Mouse (Mus musculus) forebrain, embryonic 12.5 days (tissue): ENCODE results near the gene Tlr9. TPM values are rescaled to one million over a fixed set of nuclear protein-coding genes. Genes with fewer than 3 reads are reported as not detected.

Experiments used
- ATAC-seq: fragments of 200-750 bp; cut with Nextera tagmentation; 2 replicates; pipeline ENCODE4 v1.8.0; 2017; ENCODE audit warnings: moderate TSS enrichment; ENCODE audit not compliant: low FRiP score
- H3K27ac ChIP-seq: fragments of 300-500 bp; sonication (generic); 2 replicates; pipeline ENCODE4 v1.5.1; 2016; ENCODE audit warnings: mild to moderate bottlenecking
- H3K27me3 ChIP-seq: fragments of 300-500 bp; sonication (generic); 2 replicates; pipeline ENCODE4 v1.6.1; 2016; ENCODE audit warnings: mild to moderate bottlenecking
- H3K36me3 ChIP-seq: fragments of 300-500 bp; sonication (generic); replicated peaks from 2 replicates; pipeline ENCODE4 v1.6.1; 2016; ENCODE audit warnings: mild to moderate bottlenecking
- H3K4me1 ChIP-seq: fragments of 300-500 bp; sonication (generic); 2 replicates; pipeline ENCODE4 v1.6.1; 2016
- H3K4me2 ChIP-seq: fragments of 300-500 bp; sonication (generic); 2 replicates; pipeline ENCODE4 v1.6.1; 2016; ENCODE audit warnings: mild to moderate bottlenecking, moderate library complexity
- H3K4me3 ChIP-seq: fragments of 300-500 bp; sonication (generic); replicated peaks from 2 replicates; pipeline ENCODE4 v1.5.1; 2016; ENCODE audit warnings: mild to moderate bottlenecking
- H3K9ac ChIP-seq: fragments of 300-500 bp; sonication (generic); 2 replicates; pipeline ENCODE4 v1.6.1; 2016; ENCODE audit warnings: mild to moderate bottlenecking
- H3K9me3 ChIP-seq: fragments of 300-500 bp; sonication (generic); 2 replicates; pipeline ENCODE4 v1.6.1; 2016
- WGBS: fragments of 180-500 bp; shearing (Covaris S2); methylation state at CpG from one replicate; pipeline ENCODE4 v1.1.7; 2016; 5-methylcytosine and 5-hydroxymethylcytosine counted together
- polyA plus RNA-seq: library from polyadenylated mRNA; unstranded; fragments of >200 nt; fragmentation: Nextera tagmentation; extraction: Ambion mirVana; gene quantifications from 2 replicates; pipeline ENCODE4 v1.2.1, GENCODE M21; 2016

The Tlr9 gene
- polyA plus RNA-seq, 1 experiment from 2014 or later: not detected

DNA sequence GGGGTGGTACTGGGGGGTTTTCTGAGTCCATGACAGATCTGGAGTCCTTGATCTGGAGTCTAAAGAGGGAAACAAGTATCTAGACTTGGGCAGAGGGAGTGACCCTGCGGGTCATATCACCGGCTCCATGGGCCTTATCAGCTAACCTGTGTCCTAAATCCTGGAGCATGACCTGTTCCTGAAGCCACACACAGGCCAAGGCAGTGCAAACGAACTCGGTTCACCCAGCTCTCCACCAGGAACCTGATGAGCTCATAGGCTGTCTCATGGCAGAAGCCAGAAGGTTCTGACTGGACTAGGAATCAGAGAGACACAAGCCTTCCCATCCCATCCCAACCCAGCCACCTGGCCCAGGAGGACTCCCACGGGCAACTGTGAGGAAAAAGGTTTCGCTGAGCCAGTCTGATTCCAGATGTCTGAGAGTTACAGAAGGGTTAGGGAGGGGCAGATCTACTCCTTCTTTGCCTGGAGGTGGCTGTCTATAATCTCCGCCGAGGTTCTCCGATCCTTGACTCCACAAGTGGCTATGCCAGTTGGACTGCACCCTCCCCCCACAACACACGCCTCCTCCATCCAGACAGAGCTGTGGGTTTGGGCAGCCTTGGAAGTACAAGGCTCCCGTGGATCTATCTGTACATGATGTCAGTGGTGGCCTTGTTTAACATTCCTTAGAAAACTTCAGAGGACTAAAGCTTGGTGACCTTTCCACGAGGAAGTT is 43.1 kb downstream of the Tlr9 start:
- Histone ChIP-seq H3K27ac (no peak overlapping the region), H3K4me2 (no peak overlapping the region), H3K36me3 (no peaks in the 10 kb centered on the region), H3K4me1 (peaks cover 21% of the 10 kb centered on the region), H3K9ac (no peak overlapping the region), H3K4me3 (no peak overlapping the region), H3K27me3 (no peaks in the 10 kb centered on the region), H3K9me3 (no peaks in the 10 kb centered on the region)
- no peak for ATAC-seq
- WGBS: 83% methylated on average over 12 of the region's 12 CpGs

GRCm38 (mm10) chr9:106266936-106267657 is 44.7 kb downstream of the Tlr9 start:
- no peaks in the 10 kb centered on the region for H3K9me3 ChIP-seq
- no peaks in the 10 kb centered on the region for H3K27me3 ChIP-seq
- no peak overlapping the region for H3K27ac ChIP-seq
- no peak overlapping the region for H3K4me3 ChIP-seq
- ATAC-seq: no peak
- H3K4me1 ChIP-seq: peaks cover 21% of the 10 kb centered on the region
- no peak overlapping the region for H3K4me2 ChIP-seq
- no peaks in the 10 kb centered on the region for H3K36me3 ChIP-seq
- no peak overlapping the region for H3K9ac ChIP-seq
- WGBS: 64% methylated on average over 2 of the region's 2 CpGs

GRCm38 (mm10) chr9:106268421-106268820 is 46.0 kb downstream of the Tlr9 start:
- WGBS: 53% methylated on average over 4 of the region's 4 CpGs
- no peaks in the 10 kb centered on the region for H3K9me3 ChIP-seq
- H3K27ac ChIP-seq: no peak overlapping the region
- H3K4me3 ChIP-seq: no peak overlapping the region
- H3K4me2 ChIP-seq: no peak overlapping the region
- H3K9ac ChIP-seq: no peak overlapping the region
- no peak for ATAC-seq
- H3K36me3 ChIP-seq: no peaks in the 10 kb centered on the region
- H3K4me1 ChIP-seq: peaks cover 21% of the 10 kb centered on the region
- no peaks in the 10 kb centered on the region for H3K27me3 ChIP-seq

DNA sequence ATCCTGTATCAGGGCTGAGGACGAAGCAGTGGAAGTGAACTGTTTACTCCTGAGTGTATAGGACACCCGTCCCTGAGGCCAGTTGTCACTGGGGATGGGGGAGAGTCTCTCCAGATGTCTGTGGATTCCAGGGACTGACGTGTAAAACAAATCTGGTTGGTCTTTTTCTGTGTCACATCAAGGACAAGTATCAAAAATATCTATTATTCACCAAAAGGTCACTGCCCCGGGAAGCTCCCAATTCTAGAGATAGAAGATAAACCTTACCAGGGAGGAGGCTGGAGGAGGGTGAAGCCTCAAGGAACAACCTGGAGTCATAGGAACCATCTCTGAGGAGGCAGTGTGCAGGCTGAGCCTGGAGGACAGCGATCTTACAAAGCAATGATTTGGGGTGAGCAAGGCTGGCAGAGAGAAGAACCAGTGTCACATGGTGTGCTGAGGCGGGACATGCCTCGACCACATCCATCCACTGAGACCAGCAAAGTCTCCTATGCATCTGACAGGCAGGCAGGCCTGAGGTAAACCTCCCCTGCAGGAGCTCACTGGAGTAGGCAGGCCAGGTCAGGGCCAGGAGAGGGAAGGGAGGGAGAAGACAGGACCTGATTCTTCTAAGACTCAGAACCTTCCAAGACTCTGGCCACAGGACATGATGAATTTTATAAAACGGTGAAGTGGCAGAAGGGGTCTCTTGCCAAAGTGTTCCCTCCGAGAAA is 46.8 kb downstream of the Tlr9 start:
- peaks cover 21% of the 10 kb centered on the region for H3K4me1 ChIP-seq
- no peaks in the 10 kb centered on the region for H3K9me3 ChIP-seq
- peak overlapping the region; percentile 42; the same call in 1 of the 2 replicates for H3K27ac ChIP-seq
- H3K4me3 ChIP-seq: no peak overlapping the region
- H3K36me3 ChIP-seq: no peaks in the 10 kb centered on the region
- ATAC-seq: no peak
- WGBS: 68% methylated on average over 9 of the region's 9 CpGs
- H3K9ac ChIP-seq: peak overlapping the region; percentile 36; the same call in 1 of the 2 replicates
- H3K27me3 ChIP-seq: no peaks in the 10 kb centered on the region
- no peak overlapping the region for H3K4me2 ChIP-seq

DNA sequence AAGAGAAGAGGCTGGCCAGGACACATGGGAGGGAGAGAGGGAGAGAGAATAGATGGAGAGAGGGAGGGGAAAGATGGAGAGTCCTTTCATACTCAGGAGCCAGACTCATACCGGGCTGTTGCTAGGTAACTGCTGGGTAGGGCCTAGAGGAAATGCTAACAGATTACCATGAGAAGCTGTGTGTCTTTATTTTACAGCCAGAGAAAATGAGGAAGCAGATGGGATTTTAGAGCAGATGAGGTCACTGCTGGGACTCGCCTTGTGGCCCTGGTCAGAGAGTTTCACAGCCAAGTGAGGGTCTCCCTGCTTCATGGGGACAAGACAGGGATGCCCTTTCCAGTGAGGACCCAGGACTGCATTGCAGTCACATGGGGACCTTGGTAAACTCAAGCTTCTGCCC is 47.5 kb downstream of the Tlr9 start:
- Histone ChIP-seq H3K9me3 (no peaks in the 10 kb centered on the region), H3K27me3 (no peaks in the 10 kb centered on the region), H3K27ac (peak overlapping the region; percentile 42; the same call in 1 of the 2 replicates), H3K36me3 (no peaks in the 10 kb centered on the region), H3K4me2 (no peak overlapping the region), H3K9ac (peak overlapping the region; percentile 36; the same call in 1 of the 2 replicates), H3K4me1 (peaks cover 21% of the 10 kb centered on the region), H3K4me3 (no peak overlapping the region)
- 31% methylated on average over 2 of the region's 2 CpGs for WGBS
- 0 out of 2 replicates have a peak, but pooled peaks have one; percentile 55 for ATAC-seq

GRCm38 (mm10) chr9:106270656-106271055 is 48.3 kb downstream of the Tlr9 start:
- Histone ChIP-seq H3K9ac (no peak overlapping the region), H3K27ac (no peak overlapping the region), H3K27me3 (no peaks in the 10 kb centered on the region), H3K4me3 (no peak overlapping the region), H3K4me2 (no peak overlapping the region), H3K4me1 (peaks cover 21% of the 10 kb centered on the region), H3K9me3 (no peaks in the 10 kb centered on the region), H3K36me3 (no peaks in the 10 kb centered on the region)
- WGBS: 85% methylated on average over 4 of the region's 4 CpGs
- ATAC-seq: no peak

- no peak overlapping the region for H3K9ac ChIP-seq
- 97% methylated on average over 1 of the region's 1 CpGs for WGBS
- H3K4me1 ChIP-seq: peaks cover 21% of the 10 kb centered on the region
- H3K9me3 ChIP-seq: no peaks in the 10 kb centered on the region
- H3K4me3 ChIP-seq: no peak overlapping the region
- no peaks in the 10 kb centered on the region for H3K36me3 ChIP-seq
- H3K27me3 ChIP-seq: no peaks in the 10 kb centered on the region
- no peak overlapping the region for H3K27ac ChIP-seq
- no peak overlapping the region for H3K4me2 ChIP-seq
- ATAC-seq: no peak
These were observed 49.9 kb downstream of the Tlr9 start for GRCm38 (mm10) chr9:106272288-106272687.

DNA sequence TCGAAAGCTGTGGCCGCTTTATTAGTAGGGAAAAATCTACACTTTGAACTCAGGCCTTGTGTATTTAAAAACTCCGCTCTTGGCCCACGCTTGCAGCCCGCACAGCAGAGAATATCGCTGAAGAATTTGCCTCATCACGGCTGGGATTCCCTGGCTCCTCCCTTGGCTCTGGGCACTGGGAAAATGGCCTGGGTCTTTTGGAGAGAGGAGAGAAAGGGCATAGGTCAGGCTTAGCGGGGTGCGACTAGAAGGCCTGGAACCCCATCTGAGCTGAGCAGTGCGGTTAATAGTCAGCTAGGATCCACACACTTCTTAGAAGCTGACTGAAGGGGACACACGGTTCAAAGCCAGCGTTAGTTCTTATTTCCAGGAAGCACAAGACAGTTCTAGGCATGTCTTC is 50.9 kb downstream of the Tlr9 start:
- no peak overlapping the region for H3K4me2 ChIP-seq
- peaks cover 21% of the 10 kb centered on the region for H3K4me1 ChIP-seq
- no peak overlapping the region for H3K9ac ChIP-seq
- no peak overlapping the region for H3K27ac ChIP-seq
- no peak for ATAC-seq
- no peaks in the 10 kb centered on the region for H3K9me3 ChIP-seq
- H3K4me3 ChIP-seq: no peak overlapping the region
- H3K27me3 ChIP-seq: no peaks in the 10 kb centered on the region
- no peaks in the 10 kb centered on the region for H3K36me3 ChIP-seq
- WGBS: 88% methylated on average over 12 of the region's 12 CpGs

DNA sequence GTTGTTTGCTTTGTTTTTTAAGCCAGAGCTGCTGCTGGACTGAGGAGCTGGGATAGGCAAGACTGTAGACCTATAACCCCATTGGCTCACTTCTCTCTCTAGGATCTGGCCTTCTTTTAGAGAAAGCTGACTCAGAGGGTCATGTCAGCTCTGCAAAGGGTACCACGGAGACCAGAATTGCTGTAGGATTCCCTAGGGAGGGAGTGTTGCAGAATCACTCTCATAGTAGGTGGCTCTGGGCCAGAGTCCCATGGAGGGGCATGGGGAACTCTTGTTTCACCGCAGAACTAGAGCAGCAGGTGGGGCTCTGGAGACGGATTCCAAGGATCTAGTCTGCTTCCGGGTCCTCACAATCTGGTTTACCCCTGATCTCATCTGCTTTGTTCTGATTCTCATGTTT is 51.4 kb downstream of the Tlr9 start:
- Histone ChIP-seq H3K4me2 (no peak overlapping the region), H3K9ac (no peak overlapping the region), H3K4me3 (no peak overlapping the region), H3K36me3 (no peaks in the 10 kb centered on the region), H3K4me1 (peaks cover 16% of the 10 kb centered on the region), H3K27ac (no peak overlapping the region), H3K27me3 (no peaks in the 10 kb centered on the region), H3K9me3 (no peaks in the 10 kb centered on the region)
- ATAC-seq: no peak
- 71% methylated on average over 4 of the region's 4 CpGs for WGBS

GRCm38 (mm10) chr9:106274652-106275180 is 52.3 kb downstream of the Tlr9 start:
- Histone ChIP-seq H3K4me2 (no peak overlapping the region), H3K27ac (no peak overlapping the region), H3K4me1 (peaks cover 7% of the 10 kb centered on the region), H3K4me3 (no peak overlapping the region), H3K9me3 (no peaks in the 10 kb centered on the region), H3K9ac (no peak overlapping the region), H3K27me3 (no peaks in the 10 kb centered on the region), H3K36me3 (no peaks in the 10 kb centered on the region)
- 89% methylated on average over 8 of the region's 8 CpGs for WGBS
- ATAC-seq: no peak

DNA sequence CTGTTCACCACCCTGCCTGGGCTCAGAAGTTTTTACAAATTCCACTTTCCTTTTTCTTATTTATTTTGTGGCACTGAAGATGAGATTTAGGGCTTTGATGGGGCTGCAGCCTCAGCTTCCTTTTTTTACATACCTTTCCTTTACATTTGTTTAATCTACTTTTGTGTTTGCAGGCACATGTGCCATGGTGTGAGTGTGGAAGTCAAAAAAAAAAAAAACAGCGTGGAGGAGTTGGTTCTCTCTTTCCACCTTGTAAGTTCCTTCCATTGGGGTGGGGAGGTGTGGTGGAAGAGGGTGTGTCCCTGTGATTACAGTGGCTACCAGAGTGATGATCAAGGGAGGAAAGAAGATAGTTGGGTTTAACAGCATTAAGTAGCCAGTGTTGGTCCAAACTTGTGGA is 53.4 kb downstream of the Tlr9 start:
- Histone ChIP-seq H3K4me3 (no peak overlapping the region), H3K4me2 (no peak overlapping the region), H3K36me3 (no peaks in the 10 kb centered on the region), H3K27ac (no peak overlapping the region), H3K9me3 (no peaks in the 10 kb centered on the region), H3K27me3 (no peaks in the 10 kb centered on the region), H3K4me1 (peaks cover 4% of the 10 kb centered on the region), H3K9ac (no peak overlapping the region)
- ATAC-seq: no peak
- WGBS: 86% methylated on average over 1 of the region's 1 CpGs
